Mouse (Mus musculus) E14TG2a.4 (cell line): ENCODE data around the gene Adamts13.

ENCODE experiments used
- CTCF ChIP-seq: conservative IDR thresholded peaks from 2 replicates; pipeline ENCODE4 v1.5.1; 2014; ENCODE audit warnings: low read length
- POU5F1 ChIP-seq: IDR thresholded peaks from 2 replicates; pipeline ENCODE4 v1.6.1; 2014; ENCODE audit warnings: low read length, borderline replicate concordance

GRCm38 (mm10) chr2:26956811-26957487 lies 16.3 kb upstream of the Adamts13 start:
- no peak for TF ChIP-seq CTCF
- no peak for TF ChIP-seq POU5F1
